Mouse (Mus musculus): Measurements from ENCODE around the gene Cfap299.

GRCm38 (mm10) chr5:98470052-98470451 lies 140.9 kb downstream of the Cfap299 start:
- TF ChIP-seq POLR2A (IDR thresholded peaks at IDR 0.05; ENCODE audit: low read depth, low read length) (no peak), POLR2AphosphoS2 (IDR thresholded peaks at IDR 0.05; ENCODE audit: low read depth, low read length) (no peak), JUND (conservative IDR thresholded peaks at IDR 0.05; ENCODE audit: low read depth, low read length) (no peak), SIN3A (IDR thresholded peaks at IDR 0.05; ENCODE audit: low read length) (no peak), CTCF (conservative IDR thresholded peaks at IDR 0.05 in 1 of 2, IDR thresholded peaks at IDR 0.05 in 1 of 2; ENCODE audit: low read depth in 2 of 2, low read length in 2 of 2) (no peak), USF2 (conservative IDR thresholded peaks at IDR 0.05; ENCODE audit: low read depth, low read length) (no peak), EP300 (IDR thresholded peaks at IDR 0.05; ENCODE audit: low read length) (no peak), TBP (conservative IDR thresholded peaks at IDR 0.05; ENCODE audit: low read depth, low read length) (no peak)
